Mouse (Mus musculus) thymus, postnatal 14 days (tissue): ENCODE measurements around the gene Cacng2.
A peak's percentile ranks its signal among the peaks of the same experiment; 100 is the strongest.

ENCODE experiments used
- DNase-seq: peaks from one replicate; pipeline ENCODE4 v3.0.0; 2021

Cacng2 gene

GRCm38 (mm10) chr15:78119704-78120103, at the start of gene Cacng2:
Gene Cacng2 (minus strand): TSS chr15:78120028.
- DNase-seq = peak; percentile 92

GRCm38 (mm10) chr15:78169566-78169965, 49.7 kb upstream of the Cacng2 start:
- no peak for DNase-seq

DNA sequence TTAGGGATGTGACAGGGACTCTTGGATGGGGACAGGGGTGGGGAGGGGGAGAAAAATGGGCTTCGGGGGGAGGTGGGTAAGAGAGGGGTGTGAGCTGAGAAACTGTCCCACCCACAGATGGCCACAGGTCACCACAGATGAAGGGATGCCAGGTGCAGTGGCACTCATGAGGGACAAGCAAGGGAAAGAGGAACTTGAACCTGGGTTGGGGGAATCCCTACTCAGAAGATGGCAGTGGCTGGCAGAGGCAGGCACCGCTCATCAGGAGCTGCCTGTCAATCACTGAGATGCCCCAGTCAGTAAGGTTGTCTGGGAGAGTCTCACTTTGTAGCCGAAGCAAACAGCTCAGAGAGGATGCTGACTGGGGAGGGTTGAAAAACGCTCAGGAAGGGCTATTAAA, 45.5 kb upstream of the Cacng2 start:
- no peak for DNase-seq

DNA sequence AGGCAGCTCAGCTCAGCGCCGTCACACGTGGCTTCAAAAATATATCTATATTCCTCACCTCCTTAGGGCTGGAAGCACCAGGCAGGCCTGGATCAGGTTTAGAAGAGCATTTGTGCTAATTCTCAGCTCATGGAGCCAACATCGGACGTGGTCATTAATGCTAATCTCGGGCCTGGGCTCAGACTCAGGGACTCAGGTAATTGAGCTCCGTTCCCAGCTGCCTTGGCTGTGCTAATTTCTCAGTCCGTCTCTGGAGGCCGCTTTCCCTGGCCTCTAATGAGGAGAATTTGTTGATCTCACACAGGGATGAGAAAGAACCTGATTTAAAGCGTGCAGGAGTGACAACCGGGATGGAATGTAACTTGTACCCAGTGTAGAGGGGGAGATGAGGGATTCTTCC, 44.6 kb upstream of the Cacng2 start:
- no peak for DNase-seq

- DNase-seq = no peak
Observed at GRCm38 (mm10) chr15:78161946-78162345, 42.1 kb upstream of the Cacng2 start.

GRCm38 (mm10) chr15:78158335-78158734, 38.5 kb upstream of the Cacng2 start:
- DNase-seq = no peak

DNA sequence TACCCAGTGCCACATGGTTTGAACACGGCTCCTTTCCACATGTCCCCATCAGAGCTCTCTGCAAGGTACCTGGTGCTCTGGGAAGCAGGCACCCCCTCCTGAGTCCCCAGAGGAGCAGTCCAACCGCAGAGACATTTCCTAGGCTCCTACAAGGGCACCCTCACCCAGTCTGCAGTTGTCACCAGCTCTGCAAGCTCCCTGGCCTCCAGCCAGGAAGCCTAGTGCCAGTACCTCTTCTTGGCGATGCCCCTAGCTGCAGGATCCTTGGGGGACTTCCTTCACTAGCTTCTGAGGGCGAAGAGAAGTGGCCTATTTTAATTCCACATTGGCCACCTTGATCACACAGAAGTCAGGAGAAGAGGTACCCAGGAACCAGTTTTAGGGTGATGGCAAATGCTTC, 38.0 kb upstream of the Cacng2 start:
- no peak for DNase-seq

DNA sequence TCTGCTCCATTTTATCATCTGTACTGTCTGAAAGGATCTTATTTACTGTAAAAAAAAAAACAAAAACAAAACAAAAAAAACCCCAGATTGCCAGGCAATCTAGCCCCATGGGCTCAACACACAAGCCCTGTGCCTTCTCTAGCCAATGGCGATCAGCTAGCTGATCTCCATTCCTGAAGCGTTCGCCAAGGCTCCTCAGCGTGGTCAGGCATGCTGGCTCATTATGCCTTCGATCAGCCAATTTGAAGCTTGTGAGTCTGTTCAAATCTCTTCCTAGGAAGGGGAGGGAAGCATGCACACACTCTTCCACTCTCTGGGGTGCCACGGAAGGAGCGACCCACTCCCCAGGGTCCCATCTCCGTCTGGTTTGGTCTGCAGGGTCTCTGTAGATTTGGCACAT, 37.5 kb upstream of the Cacng2 start:
- DNase-seq = no peak

- DNase-seq = no peak
Observed at GRCm38 (mm10) chr15:78155421-78155820, 35.6 kb upstream of the Cacng2 start.

DNA sequence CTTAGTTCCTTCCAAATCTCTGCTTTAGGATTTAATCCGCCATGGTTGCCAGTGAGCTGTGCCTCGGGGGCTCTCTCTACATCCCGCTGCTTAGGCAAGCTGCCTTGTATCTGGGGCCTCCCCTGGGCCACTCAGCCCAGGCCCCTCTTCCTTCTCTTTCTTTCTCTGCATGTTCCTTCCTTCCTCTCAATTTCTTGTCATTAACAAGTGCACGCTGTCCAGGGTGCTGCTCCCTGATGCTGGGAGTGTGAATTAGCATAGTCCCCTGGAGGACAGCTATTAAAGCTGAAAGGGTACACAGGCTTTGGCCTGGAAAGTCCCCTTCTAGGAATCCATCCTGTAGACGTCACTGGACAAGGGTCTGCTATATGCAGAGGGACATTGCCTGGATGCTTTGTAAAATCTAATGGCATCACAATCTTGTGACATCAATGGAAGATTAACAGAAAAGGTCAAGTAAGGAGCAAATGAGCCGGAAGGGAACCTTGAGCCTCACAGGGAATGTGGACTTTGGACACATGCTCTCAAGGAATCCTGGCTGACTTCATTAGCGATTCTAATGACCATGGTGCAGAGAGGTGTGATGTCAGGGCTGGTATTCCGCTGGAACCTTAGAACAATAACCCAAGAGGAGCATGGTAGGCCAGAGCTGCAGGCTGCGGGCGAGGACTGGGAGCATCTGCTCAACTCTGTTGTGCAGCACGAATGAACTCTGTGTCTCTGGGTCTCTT, 33.4 kb upstream of the Cacng2 start:
- DNase-seq = no peak

GRCm38 (mm10) chr15:78148565-78148964, 28.7 kb upstream of the Cacng2 start:
- no peak for DNase-seq

GRCm38 (mm10) chr15:78140226-78140625, 20.4 kb upstream of the Cacng2 start:
- DNase-seq = no peak

- DNase-seq = no peak
Observed at GRCm38 (mm10) chr15:78134606-78135005, 14.8 kb upstream of the Cacng2 start.

DNA sequence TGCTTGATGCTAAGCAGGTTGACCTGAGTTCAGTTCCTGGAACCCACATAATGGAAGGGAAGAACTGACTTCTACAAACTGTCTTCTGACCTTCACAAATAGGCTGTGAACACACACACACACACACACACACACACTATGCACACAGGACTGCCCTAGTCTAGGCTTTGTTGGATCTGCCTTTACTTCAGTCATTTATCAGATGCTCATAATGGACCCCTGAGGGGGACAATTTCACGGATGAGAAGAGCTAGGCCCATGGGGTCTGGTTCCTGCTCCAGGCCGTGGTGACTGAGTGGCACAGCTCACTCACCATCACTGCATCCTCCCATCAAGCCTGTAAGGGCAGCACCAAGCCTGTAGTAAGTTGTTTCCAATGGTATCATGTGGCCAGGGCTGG, 13.6 kb upstream of the Cacng2 start:
- DNase-seq = no peak

GRCm38 (mm10) chr15:78119248-78119647, 580 bp downstream of the Cacng2 start:
- no peak for DNase-seq

DNA sequence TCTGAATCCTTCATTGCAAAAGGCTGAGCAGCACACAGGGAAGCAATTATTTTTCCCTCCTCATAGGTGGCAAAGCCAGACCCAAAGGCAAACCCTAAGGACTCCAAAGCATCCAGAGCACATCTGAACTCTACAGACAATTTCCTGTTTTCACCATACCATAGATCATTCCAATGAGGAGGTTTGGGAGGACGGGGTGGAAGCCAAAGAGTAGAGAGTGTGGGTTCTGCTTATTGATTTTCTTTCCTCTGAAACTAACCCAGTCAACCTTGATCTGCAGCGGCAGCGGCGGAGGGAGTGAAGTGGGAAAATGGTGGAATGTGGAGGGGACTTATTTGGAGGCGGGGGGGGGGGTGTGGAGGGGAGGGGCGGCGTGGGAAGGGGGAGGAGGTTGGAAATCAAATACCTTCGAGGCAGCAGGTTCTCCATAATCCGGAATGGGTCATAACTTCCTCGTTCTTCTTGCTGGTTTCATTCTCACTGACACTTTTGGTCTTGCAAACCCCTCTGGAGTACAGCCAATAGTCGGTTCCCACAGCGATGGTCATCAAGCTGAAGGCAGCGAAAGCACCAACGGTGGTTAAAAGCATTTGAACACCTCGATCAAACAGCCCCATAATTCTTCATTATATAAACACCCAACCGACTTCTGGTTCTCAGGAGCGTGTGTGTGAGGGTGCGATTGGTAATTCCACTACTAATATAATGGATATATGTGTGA, 1.4 kb downstream of the Cacng2 start:
- DNase-seq = no peak

DNA sequence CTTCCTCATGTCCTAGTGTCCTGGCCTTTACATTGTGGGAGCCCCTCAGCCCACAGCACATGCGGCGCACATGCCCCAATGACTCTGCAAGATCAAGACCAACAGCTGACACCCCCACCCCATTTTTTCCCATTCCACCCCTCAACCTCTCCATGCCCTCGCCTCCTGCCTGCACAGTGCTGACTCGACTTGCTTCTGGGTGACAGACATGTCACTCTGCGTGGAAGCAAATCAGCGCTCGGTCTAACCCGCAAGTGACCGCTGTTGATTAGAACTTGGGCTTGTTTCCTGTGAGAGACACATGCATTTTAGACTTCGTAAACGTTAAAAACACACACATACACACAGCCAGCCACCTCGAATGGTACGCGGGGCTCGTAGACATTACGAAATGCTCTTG, 2.1 kb downstream of the Cacng2 start:
- DNase-seq = no peak

DNA sequence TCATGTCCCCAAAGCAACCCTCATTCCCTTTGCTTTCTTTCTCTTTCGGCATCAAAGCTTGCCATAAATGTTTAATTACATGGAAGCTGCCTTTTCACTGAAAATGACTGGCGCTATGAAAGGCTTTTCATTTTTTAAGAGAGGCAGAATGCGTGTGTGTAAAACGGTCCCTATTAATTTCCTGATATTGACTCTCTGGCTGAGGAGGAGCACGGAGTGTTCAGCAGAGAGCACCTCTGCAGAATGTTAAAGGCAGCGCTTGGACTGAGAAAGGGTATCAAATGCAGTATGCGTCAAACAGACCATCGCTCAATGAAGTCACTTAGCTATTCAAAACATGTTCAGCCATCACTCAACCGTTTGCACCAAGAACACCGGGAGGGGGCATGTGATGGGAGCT, 2.9 kb downstream of the Cacng2 start:
- no peak for DNase-seq

DNA sequence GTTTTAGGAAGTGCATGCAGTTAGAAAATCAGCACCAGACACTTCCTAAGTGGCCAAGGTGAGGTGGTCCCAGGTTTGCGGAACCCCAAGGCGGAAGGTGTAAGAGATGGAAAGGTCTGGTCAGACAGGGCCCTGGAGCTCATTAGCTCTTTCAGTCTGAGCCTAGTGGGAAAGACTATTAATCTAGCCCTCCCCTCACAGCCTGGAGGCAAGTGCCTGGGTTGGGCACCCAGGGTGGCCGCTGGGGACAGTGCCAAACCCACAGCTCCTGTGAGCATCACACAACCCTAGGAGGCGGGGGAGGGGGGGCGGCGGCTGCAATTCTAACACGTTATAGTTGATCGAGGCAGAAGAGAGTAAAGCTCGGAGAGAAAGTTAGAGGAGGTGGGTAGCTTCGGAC, 3.6 kb downstream of the Cacng2 start:
- DNase-seq = no peak

DNA sequence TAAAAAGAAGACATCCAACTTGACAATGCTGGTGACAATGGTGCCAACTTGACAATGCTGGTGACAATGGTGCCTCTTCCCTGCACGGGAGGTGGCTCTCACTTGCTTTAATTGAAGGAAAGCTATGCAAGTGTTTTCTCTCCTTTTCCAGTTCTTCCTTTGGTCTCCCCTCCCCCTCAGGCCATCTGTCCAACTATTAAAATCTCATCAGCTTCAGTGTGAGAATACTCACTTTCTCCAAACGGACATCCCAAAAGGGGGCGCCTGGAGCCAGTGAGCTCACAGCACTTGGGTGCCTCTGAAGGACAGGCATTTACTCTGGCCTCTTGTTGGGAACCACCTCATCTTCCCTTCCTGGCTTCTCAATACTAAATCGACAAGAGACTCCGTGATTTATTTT, 20.3 kb downstream of the Cacng2 start:
- DNase-seq = no peak

- DNase-seq = no peak
Observed at GRCm38 (mm10) chr15:78096004-78096403, 23.8 kb downstream of the Cacng2 start.

GRCm38 (mm10) chr15:78093597-78093996, 26.2 kb downstream of the Cacng2 start:
- no peak for DNase-seq

DNA sequence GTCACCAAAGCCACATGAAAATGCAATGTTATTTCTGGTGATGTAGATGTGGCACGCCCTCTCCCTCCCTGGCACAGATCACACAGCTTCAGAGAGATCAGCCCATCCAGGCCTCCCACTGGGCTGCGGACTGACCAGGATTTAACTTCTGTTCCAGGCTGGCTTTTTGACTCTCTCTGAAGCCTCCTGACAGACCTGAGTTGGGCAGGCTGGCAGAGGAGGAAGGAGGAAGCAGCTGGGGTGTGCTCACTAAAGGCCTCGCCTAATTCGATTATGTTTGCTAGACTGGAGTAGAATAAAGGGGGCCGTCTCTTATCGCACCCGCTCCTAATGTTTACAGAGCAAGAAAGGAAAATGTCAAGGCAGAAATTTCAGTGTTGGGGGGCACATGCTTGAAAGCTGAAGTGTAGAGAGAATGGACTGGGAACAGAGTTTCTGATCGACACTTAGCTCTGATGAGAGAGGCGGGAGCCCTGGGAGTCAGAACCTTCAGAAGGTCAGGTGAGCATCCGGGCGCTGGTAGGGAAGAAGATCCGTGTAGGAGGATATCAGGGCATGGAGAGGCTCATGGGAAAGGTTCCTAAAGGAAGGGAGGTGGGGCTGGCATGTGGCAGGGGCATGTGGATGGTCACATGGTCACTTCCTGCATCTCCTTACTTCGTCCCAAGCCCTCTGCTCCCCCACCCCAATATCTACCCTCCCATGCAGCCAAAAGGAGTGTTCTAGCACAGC, 36.8 kb downstream of the Cacng2 start:
- no peak for DNase-seq

DNA sequence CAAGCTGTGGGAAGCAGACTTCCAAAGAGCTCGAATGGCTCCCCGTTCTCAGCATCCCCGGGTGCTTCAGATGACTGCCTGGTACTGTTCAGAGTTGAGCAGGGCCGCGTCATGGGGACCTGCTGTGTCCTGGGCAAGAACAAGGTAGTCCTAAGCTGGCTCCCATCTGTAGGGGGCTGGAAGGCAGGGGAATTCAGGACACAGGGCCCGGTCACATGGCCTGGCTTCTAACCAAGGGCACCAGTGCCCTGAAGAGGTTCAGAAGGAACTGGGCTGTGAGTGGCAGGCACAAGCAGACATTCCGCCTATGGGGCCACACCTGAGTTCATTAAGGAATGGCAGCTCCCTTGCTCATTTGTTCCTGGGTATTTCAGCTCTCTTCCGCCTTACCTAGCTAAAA, 37.7 kb downstream of the Cacng2 start:
- no peak for DNase-seq
